Mouse (Mus musculus) forebrain, embryonic 15.5 days (tissue): ENCODE data around the gene Ednrb. TPM values are rescaled to one million over a fixed set of nuclear protein-coding genes. Genes with fewer than 3 reads are reported as not detected.
"Not testable (repeated sequence)": the region's sequence is repeated elsewhere in the genome, so short reads cannot be mapped to it uniquely, and the experiment has no call there.

Experiments
- ATAC-seq: fragments of 200-750 bp; cut with Nextera tagmentation; replicated peaks from 2 replicates; pipeline ENCODE4 v1.8.0; 2017; ENCODE audit warnings: mild to moderate bottlenecking, moderate TSS enrichment, moderate library complexity
- H3K27ac ChIP-seq: fragments of 300-500 bp; sonication (generic); replicated peaks from 2 replicates; pipeline ENCODE4 v1.5.1; 2015; ENCODE audit warnings: mild to moderate bottlenecking, inconsistent platforms
- H3K27me3 ChIP-seq: fragments of 300-500 bp; sonication (generic); 2 replicates; pipeline ENCODE4 v1.6.1; 2015; ENCODE audit warnings: inconsistent platforms
- H3K36me3 ChIP-seq: fragments of 300-500 bp; sonication (generic); 2 replicates; pipeline ENCODE4 v1.6.1; 2015; ENCODE audit warnings: mild to moderate bottlenecking, inconsistent platforms
- H3K4me1 ChIP-seq: fragments of 300-500 bp; sonication (generic); 2 replicates; pipeline ENCODE4 v1.6.1; 2015; ENCODE audit warnings: inconsistent platforms
- H3K4me2 ChIP-seq: fragments of 300-500 bp; sonication (generic); replicated peaks from 2 replicates; pipeline ENCODE4 v1.6.1; 2015; ENCODE audit warnings: mild to moderate bottlenecking, inconsistent platforms
- H3K4me3 ChIP-seq: fragments of 300-500 bp; sonication (generic); 2 replicates; pipeline ENCODE4 v1.5.1; 2015; ENCODE audit warnings: mild to moderate bottlenecking, inconsistent platforms
- H3K9ac ChIP-seq: fragments of 300-500 bp; sonication (generic); replicated peaks from 2 replicates; pipeline ENCODE4 v1.6.1; 2015; ENCODE audit warnings: mild to moderate bottlenecking, inconsistent platforms
- H3K9me3 ChIP-seq: fragments of 300-500 bp; sonication (generic); 2 replicates; pipeline ENCODE4 v1.6.1; 2016; ENCODE audit warnings: inconsistent platforms
- WGBS: fragments of 180-500 bp; shearing (Covaris S2); methylation state at CpG from one replicate; pipeline ENCODE4 v1.1.7; 2015; ENCODE audit warnings: mixed read lengths; 5-methylcytosine and 5-hydroxymethylcytosine counted together
- polyA plus RNA-seq: library from polyadenylated mRNA; unstranded; fragments of >200 nt; fragmentation: Nextera tagmentation; extraction: Ambion mirVana; gene quantifications from 2 replicates; pipeline ENCODE4 v1.2.1, GENCODE M21; 2015

Ednrb gene
- polyA plus RNA-seq, 1 experiment from 2014 or later: 61.8 TPM

- H3K4me2 ChIP-seq: no peak overlapping the region
- WGBS: 77% methylated on average over 16 of the region's 16 CpGs
- H3K9me3 ChIP-seq: no peaks in the 10 kb centered on the region
- no peaks in the 10 kb centered on the region for H3K36me3 ChIP-seq
- H3K27me3 ChIP-seq: no peaks in the 10 kb centered on the region
- H3K4me1 ChIP-seq: no peaks in the 10 kb centered on the region
- no peak overlapping the region for H3K27ac ChIP-seq
- H3K9ac ChIP-seq: no peak overlapping the region
- no peak for ATAC-seq
- no peak overlapping the region for H3K4me3 ChIP-seq
Observed at GRCm38 (mm10) chr14:103815542-103815941, 28.7 kb downstream of the Ednrb start.

- WGBS: 75% methylated on average over 10 of the region's 10 CpGs
- no peak for ATAC-seq
- Histone ChIP-seq H3K9ac (no peak overlapping the region), H3K4me3 (no peak overlapping the region), H3K36me3 (no peaks in the 10 kb centered on the region), H3K4me1 (no peaks in the 10 kb centered on the region), H3K9me3 (no peaks in the 10 kb centered on the region), H3K27ac (no peak overlapping the region), H3K4me2 (no peak overlapping the region), H3K27me3 (no peaks in the 10 kb centered on the region)
Observed at GRCm38 (mm10) chr14:103814015-103814691, 30.0 kb downstream of the Ednrb start.

GRCm38 (mm10) chr14:103813246-103813645, 31.0 kb downstream of the Ednrb start:
- no peak for ATAC-seq
- Histone ChIP-seq H3K9ac (no peak overlapping the region), H3K4me2 (no peak overlapping the region), H3K4me1 (no peaks in the 10 kb centered on the region), H3K4me3 (no peak overlapping the region), H3K36me3 (no peaks in the 10 kb centered on the region), H3K9me3 (no peaks in the 10 kb centered on the region), H3K27me3 (no peaks in the 10 kb centered on the region), H3K27ac (no peak overlapping the region)
- 88% methylated on average over 3 of the region's 3 CpGs for WGBS

GRCm38 (mm10) chr14:103811291-103811690, 32.9 kb downstream of the Ednrb start:
- Histone ChIP-seq H3K9me3 (no peaks in the 10 kb centered on the region), H3K4me3 (no peak overlapping the region), H3K4me2 (no peak overlapping the region), H3K27ac (no peak overlapping the region), H3K9ac (no peak overlapping the region), H3K27me3 (no peaks in the 10 kb centered on the region), H3K4me1 (no peaks in the 10 kb centered on the region), H3K36me3 (no peaks in the 10 kb centered on the region)
- ATAC-seq: no peak
- WGBS: 94% methylated on average over 7 of the region's 7 CpGs

GRCm38 (mm10) chr14:103803907-103804659, 40.1 kb downstream of the Ednrb start:
- Histone ChIP-seq H3K9ac (no peak overlapping the region), H3K4me3 (no peak overlapping the region), H3K9me3 (no peaks in the 10 kb centered on the region), H3K4me1 (no peaks in the 10 kb centered on the region), H3K27me3 (no peaks in the 10 kb centered on the region), H3K4me2 (no peak overlapping the region), H3K27ac (no peak overlapping the region), H3K36me3 (no peaks in the 10 kb centered on the region)
- no peak for ATAC-seq
- WGBS: 87% methylated on average over 4 of the region's 4 CpGs

GRCm38 (mm10) chr14:103797123-103797522, 47.1 kb downstream of the Ednrb start:
- H3K27me3 ChIP-seq: no peaks in the 10 kb centered on the region
- H3K4me1 ChIP-seq: peaks cover 5% of the 10 kb centered on the region; the same call in 1 of the 2 replicates
- H3K4me2 ChIP-seq: no peak overlapping the region
- H3K36me3 ChIP-seq: no peaks in the 10 kb centered on the region
- WGBS: 87% methylated on average over 3 of the region's 3 CpGs
- no peaks in the 10 kb centered on the region for H3K9me3 ChIP-seq
- H3K4me3 ChIP-seq: no peak overlapping the region
- H3K9ac ChIP-seq: no peak overlapping the region
- H3K27ac ChIP-seq: no peak overlapping the region
- ATAC-seq: no peak

GRCm38 (mm10) chr14:103795591-103795990, 48.6 kb downstream of the Ednrb start:
- Histone ChIP-seq H3K9me3 (no peaks in the 10 kb centered on the region), H3K4me2 (no peak overlapping the region), H3K36me3 (no peaks in the 10 kb centered on the region), H3K4me1 (peaks cover 5% of the 10 kb centered on the region; the same call in 1 of the 2 replicates), H3K4me3 (no peak overlapping the region), H3K9ac (no peak overlapping the region), H3K27me3 (no peaks in the 10 kb centered on the region), H3K27ac (no peak overlapping the region)
- no peak for ATAC-seq
- 96% methylated on average over 1 of the region's 1 CpGs for WGBS

- Histone ChIP-seq H3K9ac (no peak overlapping the region), H3K36me3 (no peaks in the 10 kb centered on the region), H3K9me3 (0 out of 2 replicates have a peak, but pooled peaks cover under 1% of the 10 kb centered on the region), H3K27ac (no peak overlapping the region), H3K4me1 (peaks cover 5% of the 10 kb centered on the region; the same call in 1 of the 2 replicates), H3K4me3 (no peak overlapping the region), H3K27me3 (no peaks in the 10 kb centered on the region), H3K4me2 (no peak overlapping the region)
- no peak for ATAC-seq
- WGBS: 57% methylated on average over 5 of the region's 5 CpGs
Observed at GRCm38 (mm10) chr14:103793409-103793808, 50.8 kb downstream of the Ednrb start.

- H3K4me2 ChIP-seq: no peak overlapping the region
- H3K27ac ChIP-seq: no peak overlapping the region
- peaks cover 5% of the 10 kb centered on the region; the same call in 1 of the 2 replicates for H3K4me1 ChIP-seq
- H3K36me3 ChIP-seq: no peaks in the 10 kb centered on the region
- 24% methylated on average over 1 of the region's 1 CpGs for WGBS
- no peaks in the 10 kb centered on the region for H3K27me3 ChIP-seq
- no peak for ATAC-seq
- H3K4me3 ChIP-seq: no peak overlapping the region
- 0 out of 2 replicates have a peak, but pooled peaks cover 5% of the 10 kb centered on the region for H3K9me3 ChIP-seq
- H3K9ac ChIP-seq: no peak overlapping the region
Observed at GRCm38 (mm10) chr14:103792726-103793125, 51.5 kb downstream of the Ednrb start.

GRCm38 (mm10) chr14:103787547-103787946, 56.7 kb downstream of the Ednrb start:
- 96% methylated on average over 2 of the region's 2 CpGs for WGBS

GRCm38 (mm10) chr14:103785096-103785965, 58.9 kb downstream of the Ednrb start:
- H3K9me3 ChIP-seq: 0 out of 2 replicates have a peak, but pooled peaks cover 5% of the 10 kb centered on the region
- no peak overlapping the region for H3K4me3 ChIP-seq
- no peak overlapping the region for H3K27ac ChIP-seq
- 89% methylated on average over 9 of the region's 9 CpGs for whole genome bisulfite sequencing
- no peaks in the 10 kb centered on the region for H3K36me3 ChIP-seq
- ATAC-seq: no peak
- no peaks in the 10 kb centered on the region for H3K27me3 ChIP-seq
- no peaks in the 10 kb centered on the region for H3K4me1 ChIP-seq
- no peak overlapping the region for H3K9ac ChIP-seq
- H3K4me2 ChIP-seq: no peak overlapping the region

More at GRCm38 (mm10) chr14:103787547-103787946, 56.7 kb downstream of the Ednrb start:
- Histone ChIP-seq H3K4me2 (no peak overlapping the region), H3K27me3 (no peaks in the 10 kb centered on the region), H3K4me1 (no peaks in the 10 kb centered on the region), H3K9me3 (0 out of 2 replicates have a peak, but pooled peaks cover 5% of the 10 kb centered on the region), H3K9ac (no peak overlapping the region), H3K27ac (no peak overlapping the region), H3K4me3 (no peak overlapping the region), H3K36me3 (no peaks in the 10 kb centered on the region)
- no peak for ATAC-seq

GRCm38 (mm10) chr14:103780336-103780735, 63.9 kb downstream of the Ednrb start:
- not testable (repeated sequence) for H3K4me3 ChIP-seq, H3K4me2 ChIP-seq, H3K9ac ChIP-seq, H3K27me3 ChIP-seq, H3K9me3 ChIP-seq, ATAC-seq, H3K27ac ChIP-seq, H3K36me3 ChIP-seq
- 92% methylated on average over 6 of the region's 6 CpGs for WGBS
- peaks cover 22% of the 10 kb centered on the region for H3K4me1 ChIP-seq
